32 mouse cellular contexts compared by ENCODE assay signal in genomic region chr8:90932934-90933333, GRCm38 (mm10).
DNase-seq lines count a peak whose midpoint lies in the region; ATAC-seq lines count a peak whose summit lies in the region.
"Had no signal": no experiment of that assay in that cellular context is flagged by ENCODE, and none has a peak within 500 bp of the region (broad histone marks: within the 10 kb centered on the region; RNA-seq: fewer than 3 reads in every experiment).

No protein-coding gene starts in this region.

- no peak overlapping the region for H3K9ac ChIP-seq in liver, embryonic 12.5 days
- H3K9ac ChIP-seq in hindbrain, embryonic 14.5 days: no peak overlapping the region
- H3K9ac ChIP-seq: forebrain, embryonic 13.5 days; heart, embryonic 15.5 days; hindbrain, embryonic 13.5 days; limb, embryonic 13.5 days; liver, embryonic 14.5 days; midbrain, embryonic 13.5 days; neural tube, embryonic 12.5 days had no signal

- peaks cover 12% of the 10 kb centered on the region for H3K36me3 ChIP-seq in liver, embryonic 12.5 days
- peaks cover 11% of the 10 kb centered on the region for H3K36me3 ChIP-seq in hindbrain, embryonic 14.5 days (replicated peaks; ENCODE audit: control insufficient read depth, insufficient read depth)

- H3K27ac ChIP-seq in liver, embryonic 12.5 days: no peak overlapping the region
- no peak overlapping the region for H3K27ac ChIP-seq in hindbrain, embryonic 14.5 days
- H3K27ac ChIP-seq: forebrain, embryonic 13.5 days; heart, embryonic 10.5 days; heart, embryonic 15.5 days; hindbrain, embryonic 13.5 days; left cerebral cortex, adult 2 months; limb, embryonic 13.5 days; liver, embryonic 14.5 days; midbrain, embryonic 13.5 days; neural tube, embryonic 12.5 days had no signal

- WGBS in liver, embryonic 12.5 days (ENCODE audit: insufficient replicate concordance): 37% methylated on average over 11 of the region's 11 CpGs
- 59% methylated on average over 11 of the region's 11 CpGs for WGBS in hindbrain, embryonic 14.5 days

- no peaks in the 10 kb centered on the region for H3K9me3 ChIP-seq in liver, embryonic 12.5 days (replicated peaks)
- no peaks in the 10 kb centered on the region for H3K9me3 ChIP-seq in hindbrain, embryonic 14.5 days (ENCODE audit: control insufficient read depth, low read length)
- H3K9me3 ChIP-seq: forebrain, embryonic 13.5 days; G1E; heart, embryonic 10.5 days; heart, embryonic 15.5 days; hindbrain, embryonic 13.5 days; limb, embryonic 13.5 days; megakaryocyte, embryonic 14.5 days; midbrain, embryonic 13.5 days; neural tube, embryonic 12.5 days had no signal

- no peak for ATAC-seq in liver, embryonic 12.5 days
- ATAC-seq in hematopoietic stem cell, adult 5-6 weeks (replicated peaks in 1 of 2; ENCODE audit: insufficient read depth in 1 of 2, low FRiP score in 2 of 2, low TSS enrichment in 1 of 2, low read depth in 1 of 2, poor library complexity in 2 of 2, severe bottlenecking in 2 of 2): peak; percentile 89 to 90
- 0 out of 2 replicates have a peak, but pooled peaks have one; percentile 7 for ATAC-seq in megakaryocyte-erythroid progenitor cell, adult 5-6 weeks (replicated peaks; ENCODE audit: low FRiP score, low TSS enrichment, poor library complexity, severe bottlenecking)
- ATAC-seq in hindbrain, embryonic 14.5 days (ENCODE audit: low FRiP score): no peak
- ATAC-seq: forebrain, embryonic 13.5 days; intestine, postnatal 0 days; midbrain, embryonic 13.5 days; Patski had no signal

- peak; percentile 6 for DNase-seq in liver
- DNase-seq in R1 (ENCODE audit: low read depth, low spot score): peak; percentile 25
- no peak for DNase-seq in hindbrain, embryonic 14.5 days (ENCODE audit: low spot score)
- DNase-seq in thymus, postnatal 10 days (ENCODE audit: low spot score in 2 of 2): no peak
- DNase-seq: adrenal gland, postnatal 14 days; cerebellum, adult 18-20 months; cerebellum, postnatal 10 days; gastrocnemius, postnatal 10 days; kidney, adult 9 months; kidney, postnatal 10 days; layer of hippocampus, adult 9-11 months; lung, postnatal 14 days; right cerebral cortex, adult 18-20 months; spleen, adult 18-20 months; thymus, adult 18-20 months; thymus, postnatal 4 days had no signal

- H3K4me1 ChIP-seq in liver, embryonic 12.5 days: no peaks in the 10 kb centered on the region
- no peaks in the 10 kb centered on the region for H3K4me1 ChIP-seq in hindbrain, embryonic 14.5 days (replicated peaks; ENCODE audit: control insufficient read depth, insufficient read depth, low read length)
- H3K4me1 ChIP-seq: heart, embryonic 15.5 days; hindbrain, embryonic 13.5 days; limb, embryonic 13.5 days; neural tube, embryonic 12.5 days had no signal

- H3K27me3 ChIP-seq in liver, embryonic 12.5 days (replicated peaks): no peaks in the 10 kb centered on the region
- H3K27me3 ChIP-seq in hindbrain, embryonic 14.5 days (ENCODE audit: control insufficient read depth, insufficient read depth, low read length): no peaks in the 10 kb centered on the region
- H3K27me3 ChIP-seq: forebrain, embryonic 13.5 days; heart, embryonic 15.5 days; hindbrain, embryonic 13.5 days; limb, embryonic 13.5 days; megakaryocyte, embryonic 14.5 days; midbrain, embryonic 13.5 days; neural tube, embryonic 12.5 days; Patski had no signal

- no peak overlapping the region for H3K4me3 ChIP-seq in liver, embryonic 12.5 days
- H3K4me3 ChIP-seq in hindbrain, embryonic 14.5 days (replicated peaks; ENCODE audit: low read length): no peak overlapping the region
- H3K4me3 ChIP-seq: forebrain, embryonic 13.5 days; heart, embryonic 10.5 days; heart, embryonic 15.5 days; hindbrain, embryonic 13.5 days; left cerebral cortex, adult 2 months; limb, embryonic 13.5 days; megakaryocyte, embryonic 14.5 days; midbrain, embryonic 13.5 days; neural tube, embryonic 12.5 days had no signal

- no peak overlapping the region for H3K4me2 ChIP-seq in liver, embryonic 12.5 days
- no peak overlapping the region for H3K4me2 ChIP-seq in hindbrain, embryonic 14.5 days (replicated peaks)
- H3K4me2 ChIP-seq: forebrain, embryonic 13.5 days; heart, embryonic 15.5 days; hindbrain, embryonic 13.5 days; limb, embryonic 13.5 days; midbrain, embryonic 13.5 days; neural tube, embryonic 12.5 days had no signal

Comparison
In these comparisons a context has a peak if more than half of its experiments do, and no peak if none do; other contexts are left out.
1. DNase-seq: peak in liver (single experiment) and R1 (single experiment); none in hindbrain, embryonic 14.5 days (single experiment) and thymus, postnatal 10 days (0 of 2).
2. ATAC-seq: peak in hematopoietic stem cell, adult 5-6 weeks (2 of 2) and megakaryocyte-erythroid progenitor cell, adult 5-6 weeks (single experiment); none in liver, embryonic 12.5 days (single experiment) and hindbrain, embryonic 14.5 days (single experiment).